Mouse (Mus musculus): ENCODE measurements at regions not wholly inside any gene's neighbourhood (a gene's known extent, or its start where the extent isn't known, plus 50 kb on each side); places are given as distances from the start of the nearest gene placed in this dataset.

- DNase-seq, result no peak
Observed at GRCm38 (mm10) chr4:137100756-137101155, 52.2 kb upstream of the Zbtb40 start.

All from cerebellum, postnatal 25 days (tissue).